Mouse (Mus musculus) C2C12 (cell line): ENCODE results near the gene Zfp74. TPM values are rescaled to one million over a fixed set of nuclear protein-coding genes. Genes with fewer than 3 reads are reported as not detected.
A peak's percentile ranks its signal among the peaks of the same experiment; 100 is the strongest.

ENCODE experiments used
- H3K27me3 ChIP-seq: one replicate; pipeline ENCODE4 v1.6.1; 2011; ENCODE audit not compliant: control insufficient read depth, insufficient read depth, insufficient read length
- H3K36me3 ChIP-seq: one replicate; pipeline ENCODE4 v1.6.1; 2011; ENCODE audit not compliant: control insufficient read depth, insufficient read depth
- H3K4me3 ChIP-seq: one replicate; pipeline ENCODE4 v1.5.1; 2011; ENCODE audit warnings: mild to moderate bottlenecking, control low read depth; ENCODE audit not compliant: poor library complexity, insufficient read depth, severe bottlenecking
- H3K79me2 ChIP-seq: one replicate; pipeline ENCODE4 v1.6.1; 2011; ENCODE audit not compliant: control insufficient read depth, insufficient read depth
- H3K79me3 ChIP-seq: one replicate; pipeline ENCODE4 v1.6.1; 2011; ENCODE audit warnings: low read depth, control low read depth
- H3ac ChIP-seq: one replicate; pipeline ENCODE3; 2011; ENCODE audit warnings: low read depth; ENCODE audit not compliant: control insufficient read depth, insufficient read length
- CEBPB ChIP-seq: IDR thresholded peaks from one replicate; pipeline ENCODE4 v1.6.1; 2011; ENCODE audit warnings: low read depth, mild to moderate bottlenecking, control low read depth, moderate library complexity
- CTCF ChIP-seq: IDR thresholded peaks from one replicate; pipeline ENCODE4 v1.5.1; 2011; ENCODE audit not compliant: control insufficient read depth, insufficient read depth, insufficient read length
- FOSL1 ChIP-seq: IDR thresholded peaks from one replicate; pipeline ENCODE4 v1.8.0; 2011; ENCODE audit warnings: mild to moderate bottlenecking, low read length; ENCODE audit not compliant: poor library complexity, insufficient read depth, severe bottlenecking
- MAX ChIP-seq: IDR thresholded peaks from one replicate; pipeline ENCODE4 v1.6.1; 2011; ENCODE audit warnings: mild to moderate bottlenecking, control low read depth
- MYOD1 ChIP-seq: IDR thresholded peaks from one replicate; pipeline ENCODE4 v1.6.1; 2011; ENCODE audit warnings: low read depth; ENCODE audit not compliant: control insufficient read depth, insufficient read length
- MYOG ChIP-seq: IDR thresholded peaks from one replicate; pipeline ENCODE4 v1.6.1; 2011; ENCODE audit not compliant: control insufficient read depth, insufficient read length; ENCODE audit errors: extremely low read depth
- USF1 ChIP-seq: IDR thresholded peaks from one replicate; pipeline ENCODE4 v1.6.1; 2011; ENCODE audit warnings: low read depth, mild to moderate bottlenecking, control low read depth, moderate library complexity
- long read RNA-seq, 2 experiments: library from polyadenylated mRNA; unstranded; transcript quantifications; one replicate each; pipeline ENCODE4 v2.0.0; 2019 to 2020
- polyA plus RNA-seq: library from polyadenylated mRNA; unstranded; fragments of >200 nt; fragmentation: generic; extraction: Trizol; gene quantifications from one replicate; pipeline ENCODE4 v1.2.1, GENCODE M21; 2012; ENCODE audit warnings: missing spikeins

Zfp74 gene
- 1.9 TPM for polyA plus RNA-seq
- long read RNA-seq, experiment 1, partial matches to known transcripts, result 2 of 5 reads
- long read RNA-seq, experiment 1, other reads (novel, unspliced or antisense), result 3 of 5 reads
- long read RNA-seq, experiment 2, partial matches to known transcripts, result 16 of 29 reads
- long read RNA-seq, experiment 2, other reads (novel, unspliced or antisense), result 13 of 29 reads

DNA sequence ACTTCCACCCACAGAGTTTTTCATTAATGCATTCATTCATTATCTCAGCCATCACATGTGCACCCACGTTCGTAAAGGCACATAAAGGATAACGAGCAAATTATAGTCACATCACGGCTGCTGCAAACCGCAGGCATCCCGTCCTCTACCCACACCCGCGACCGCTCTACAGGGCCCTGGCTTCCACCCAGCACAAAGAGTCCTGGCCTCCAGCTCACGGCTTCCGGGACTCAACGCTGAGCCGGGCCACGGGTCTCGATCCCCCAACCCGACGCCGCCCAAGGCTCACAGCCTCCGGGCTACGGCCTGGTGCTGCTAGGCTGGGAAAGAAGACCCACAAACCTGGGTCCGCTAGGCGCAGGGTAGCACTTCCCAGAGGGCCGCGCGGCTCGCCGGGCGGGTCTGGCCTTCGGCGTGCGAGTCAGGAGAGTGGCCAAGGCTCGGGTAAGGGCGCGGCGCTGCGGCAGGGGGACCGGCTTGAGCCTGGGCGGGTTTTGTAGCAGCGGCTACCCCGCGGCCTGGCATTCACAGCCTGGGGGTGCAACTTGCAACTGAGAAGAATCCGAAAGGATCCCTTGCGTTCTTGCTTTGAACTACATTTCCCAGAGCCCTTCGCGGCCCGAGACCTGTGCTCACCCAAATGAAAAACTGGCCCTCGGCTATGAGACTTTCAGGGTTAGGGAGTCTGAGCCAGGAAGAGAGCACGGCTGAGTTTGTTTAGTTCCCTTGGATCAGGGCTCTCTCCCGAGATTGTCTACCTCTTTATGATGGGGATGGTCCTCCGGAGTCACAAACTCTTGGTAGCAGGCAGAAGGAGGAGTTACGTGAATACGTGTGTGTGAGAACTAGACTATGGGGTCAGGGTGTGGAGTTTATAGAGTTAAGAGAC is at the start of gene Zfp74:
Zfp74 (minus strand) TSS at position 577 of the 889 bp plus-strand sequence.
- Histone ChIP-seq H3K79me3 (no peaks in the 10 kb centered on the region), H3K4me3 (peak within 1 kb of the TSS; percentile 37), H3K79me2 (no peaks in the 10 kb centered on the region), H3ac (peak within 1 kb of the TSS; percentile 57), H3K27me3 (no peaks in the 10 kb centered on the region), H3K36me3 (no peaks in the 10 kb centered on the region)
- TF ChIP-seq MAX, result no peak
- TF ChIP-seq USF1, result no peak
- no peak for TF ChIP-seq CTCF
- no peak for TF ChIP-seq MYOG
- no peak for TF ChIP-seq FOSL1
- no peak for TF ChIP-seq MYOD1

DNA sequence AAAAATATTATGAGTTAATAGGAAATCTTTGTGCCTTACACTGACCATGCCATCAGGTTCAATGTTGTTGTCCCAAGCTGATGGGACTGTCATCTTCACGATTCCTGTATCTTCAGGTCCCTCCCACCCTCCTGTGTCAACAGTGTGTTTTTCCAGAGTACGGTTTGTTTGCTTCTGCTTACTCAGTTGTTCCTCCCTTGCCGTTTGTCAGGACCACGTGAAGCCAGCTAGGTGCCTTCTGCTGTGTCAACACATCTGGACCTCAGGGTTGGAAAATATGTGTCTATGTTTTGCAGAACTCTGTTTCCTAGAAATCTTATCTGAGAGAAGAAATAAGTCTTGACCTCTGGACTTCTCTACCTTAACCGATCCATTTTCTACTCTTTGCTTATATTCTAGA is 46.7 kb upstream of the Zfp74 start:
- Histone ChIP-seq H3K4me3 (no peak overlapping the region), H3ac (no peak overlapping the region), H3K79me2 (peaks cover 73% of the 10 kb centered on the region), H3K79me3 (peaks cover 32% of the 10 kb centered on the region), H3K36me3 (peaks cover 78% of the 10 kb centered on the region), H3K27me3 (no peaks in the 10 kb centered on the region)
- no peak for TF ChIP-seq FOSL1
- TF ChIP-seq MAX, result no peak
- TF ChIP-seq MYOD1, result no peak
- TF ChIP-seq USF1, result no peak
- no peak for TF ChIP-seq MYOG
- no peak for TF ChIP-seq CEBPB
- TF ChIP-seq CTCF, result no peak

GRCm38 (mm10) chr7:29995134-29995533 is 41.2 kb upstream of the Zfp74 start:
- Histone ChIP-seq H3K27me3 (no peaks in the 10 kb centered on the region), H3K79me3 (peaks cover 49% of the 10 kb centered on the region), H3K79me2 (peaks cover 85% of the 10 kb centered on the region), H3K4me3 (no peak overlapping the region), H3ac (no peak overlapping the region), H3K36me3 (peaks cover 93% of the 10 kb centered on the region)
- TF ChIP-seq USF1 (no peak), CTCF (no peak), MYOG (no peak), MYOD1 (no peak), CEBPB (no peak), MAX (no peak), FOSL1 (no peak)

DNA sequence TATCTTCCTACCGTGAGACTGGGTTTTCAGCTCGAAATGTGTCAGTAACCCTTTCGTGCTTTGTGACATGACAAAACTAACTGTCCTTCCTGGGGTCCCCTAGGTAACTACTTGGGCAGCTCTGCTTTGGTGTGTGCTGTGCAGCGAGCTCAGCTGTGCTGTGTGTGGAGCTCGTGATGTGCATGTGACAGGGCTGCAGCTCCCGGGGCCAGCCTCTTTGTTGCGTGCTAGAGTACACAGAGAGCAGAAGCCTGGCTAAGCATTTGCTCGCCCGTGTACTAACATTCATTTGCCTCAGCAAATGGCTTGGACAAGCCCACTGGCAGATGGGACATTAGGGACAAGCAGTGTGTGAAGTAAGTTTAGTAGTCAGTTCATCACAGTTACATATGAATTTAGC is 39.5 kb upstream of the Zfp74 start:
- H3K36me3 ChIP-seq, result peaks cover 91% of the 10 kb centered on the region
- no peak overlapping the region for H3ac ChIP-seq
- TF ChIP-seq MYOD1 (no peak), CTCF (no peak), FOSL1 (no peak), MAX (no peak), CEBPB (no peak), MYOG (no peak), USF1 (no peak)
- H3K27me3 ChIP-seq, result no peaks in the 10 kb centered on the region
- no peak overlapping the region for H3K4me3 ChIP-seq
- peaks cover 59% of the 10 kb centered on the region for H3K79me3 ChIP-seq
- H3K79me2 ChIP-seq, result peaks cover 90% of the 10 kb centered on the region

DNA sequence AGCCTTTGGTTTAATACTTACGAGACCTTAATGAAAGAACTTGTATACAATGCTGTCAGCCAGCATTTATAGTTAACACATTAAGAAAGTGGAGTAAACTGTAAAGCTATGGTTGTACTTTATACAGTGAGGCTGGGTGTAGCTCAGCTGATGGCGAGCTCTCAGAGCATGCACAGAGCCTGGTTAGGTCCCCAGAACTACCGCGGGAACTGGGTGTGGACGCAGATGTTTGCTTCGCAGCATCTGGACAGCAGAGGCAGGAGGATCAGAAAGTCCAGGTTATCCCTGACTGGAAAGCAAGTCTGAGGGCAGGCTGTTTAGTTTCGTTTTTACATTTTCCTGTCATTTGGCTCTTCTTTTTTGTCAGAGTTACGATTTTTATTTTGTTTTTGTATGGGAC is 38.8 kb upstream of the Zfp74 start:
- Histone ChIP-seq H3K79me2 (peaks cover 90% of the 10 kb centered on the region), H3K36me3 (peaks cover 90% of the 10 kb centered on the region), H3K79me3 (peaks cover 61% of the 10 kb centered on the region), H3K27me3 (no peaks in the 10 kb centered on the region), H3ac (no peak overlapping the region), H3K4me3 (no peak overlapping the region)
- TF ChIP-seq USF1, result no peak
- TF ChIP-seq MYOD1, result no peak
